Mouse (Mus musculus) adrenal gland, postnatal 36 days (tissue): ENCODE measurements around the gene Edn2. TPM values are rescaled to one million over a fixed set of nuclear protein-coding genes. Genes with fewer than 3 reads are reported as not detected.

Source experiments
- DNase-seq, 2 experiments: peaks; one replicate each; pipeline ENCODE4 v3.0.0; 2021; ENCODE audit warnings: mixed read lengths in 1 of 2
- total RNA-seq, 2 experiments: library from RNA; stranded (reverse); gene quantifications; 2 replicates each; pipeline ENCODE4 v1.2.3; 2021

Edn2 gene
- total RNA-seq, 2 experiments from 2014 or later, result not detected

DNA sequence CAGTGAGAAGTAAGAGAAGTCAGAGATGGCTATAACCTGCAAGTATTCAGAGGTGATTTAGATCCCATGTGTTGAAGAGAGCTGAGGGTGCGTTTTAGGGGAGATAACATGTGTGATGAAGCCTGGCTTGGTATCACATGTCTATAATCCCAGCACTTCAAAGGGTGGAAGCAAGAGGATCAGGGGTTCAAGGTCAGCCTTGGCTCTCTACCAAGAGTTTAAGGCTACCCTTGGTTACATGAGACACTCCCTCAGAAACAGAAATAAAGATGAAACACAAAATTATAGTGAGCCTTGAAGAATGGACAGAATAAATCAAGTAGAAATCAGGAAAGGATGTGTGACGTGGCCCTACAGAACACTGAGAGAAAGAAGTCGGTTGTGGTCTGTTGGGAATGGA is 7.3 kb upstream of the Edn2 start:
- peak in 1 of 2 experiments; percentile 35 for DNase-seq

DNA sequence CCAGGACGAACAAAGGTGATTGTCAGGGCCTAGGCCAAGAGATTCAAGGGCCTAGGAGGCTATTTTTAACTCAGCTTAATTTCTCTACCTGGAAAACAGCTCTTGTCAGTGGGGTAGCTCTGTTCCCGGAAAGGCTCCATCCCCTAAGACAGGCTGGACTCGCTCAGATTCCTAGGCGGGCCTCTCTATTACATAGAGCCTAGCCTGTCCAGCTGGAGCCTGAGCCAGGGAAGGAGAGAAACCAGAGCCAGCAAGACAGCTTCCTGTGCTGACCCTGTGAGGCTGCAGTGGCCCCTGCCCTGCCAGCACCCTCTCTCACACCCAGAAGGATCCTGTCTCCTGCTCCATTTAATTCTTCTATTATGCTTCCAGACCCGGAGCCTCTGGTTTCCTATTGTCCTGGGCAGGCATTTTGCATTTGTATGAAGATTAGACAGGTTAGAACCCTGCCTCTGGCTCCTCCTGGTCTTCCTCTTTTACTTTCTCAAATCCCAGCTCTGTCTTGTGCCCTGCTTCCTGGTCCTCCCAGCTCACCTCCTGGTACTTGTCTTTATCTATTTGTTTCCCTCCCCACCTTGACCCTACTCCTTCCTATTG is 2.2 kb upstream of the Edn2 start:
- DNase-seq, result no peak

DNA sequence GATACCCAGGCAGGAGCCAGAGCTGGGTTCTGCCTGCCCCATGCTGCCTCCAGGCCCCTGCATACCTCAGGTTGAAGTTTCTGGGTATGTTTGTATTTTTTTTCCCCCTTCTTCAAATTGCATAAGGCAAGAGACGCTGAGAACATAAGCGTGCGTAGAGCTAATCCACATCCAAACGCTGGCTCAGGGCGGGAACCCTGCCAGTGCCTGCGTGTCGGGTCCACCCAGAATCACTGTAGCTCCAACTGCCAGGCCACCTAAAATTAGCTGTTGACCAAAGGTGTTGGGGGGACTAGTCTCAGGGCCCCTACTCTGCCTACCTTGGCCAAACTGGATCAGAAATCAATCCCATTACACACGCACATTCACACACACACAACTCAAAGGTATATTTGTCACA is 1.6 kb downstream of the Edn2 start:
- DNase-seq, result no peak

DNA sequence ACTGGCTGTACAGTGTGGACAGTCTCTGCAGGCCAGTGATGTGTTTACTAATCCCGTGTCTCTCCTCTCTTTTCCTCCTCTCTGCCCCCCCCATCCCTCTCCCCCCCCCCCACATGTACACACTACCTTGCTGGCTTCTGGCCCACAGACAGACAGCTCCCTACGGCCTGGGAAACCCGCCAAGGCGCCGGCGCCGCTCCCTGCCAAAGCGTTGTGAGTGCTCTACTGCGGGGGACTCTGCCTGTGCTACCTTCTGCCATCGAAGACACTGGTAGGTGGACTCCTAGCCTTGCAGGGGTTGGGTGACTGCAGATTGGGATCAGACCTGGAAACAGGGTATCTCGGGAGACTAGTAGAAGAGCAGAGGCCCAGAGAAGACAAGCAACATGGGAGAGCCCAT is 2.2 kb downstream of the Edn2 start:
- DNase-seq, result peak; percentile 33 to 55

DNA sequence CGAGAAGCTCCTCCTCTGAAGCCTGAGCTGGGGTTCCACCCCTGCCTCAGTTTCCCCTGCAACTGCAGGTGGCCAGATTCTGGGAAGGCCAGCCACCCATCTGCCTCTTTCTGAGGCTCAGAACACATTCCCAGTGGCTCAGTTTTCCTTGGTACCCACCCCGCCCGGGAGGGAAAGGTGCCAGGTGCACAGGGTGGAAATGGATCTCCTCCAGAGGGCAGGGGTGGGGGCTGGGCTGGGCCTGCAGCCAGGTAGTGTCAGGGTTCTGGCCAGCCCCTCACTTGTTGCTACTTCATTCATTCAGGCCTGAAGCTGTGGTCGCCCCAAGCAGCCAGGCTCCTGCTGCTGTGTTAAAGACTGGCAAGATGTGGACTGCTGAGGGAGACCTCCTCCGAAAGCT is 3.3 kb downstream of the Edn2 start:
- no peak for DNase-seq

DNA sequence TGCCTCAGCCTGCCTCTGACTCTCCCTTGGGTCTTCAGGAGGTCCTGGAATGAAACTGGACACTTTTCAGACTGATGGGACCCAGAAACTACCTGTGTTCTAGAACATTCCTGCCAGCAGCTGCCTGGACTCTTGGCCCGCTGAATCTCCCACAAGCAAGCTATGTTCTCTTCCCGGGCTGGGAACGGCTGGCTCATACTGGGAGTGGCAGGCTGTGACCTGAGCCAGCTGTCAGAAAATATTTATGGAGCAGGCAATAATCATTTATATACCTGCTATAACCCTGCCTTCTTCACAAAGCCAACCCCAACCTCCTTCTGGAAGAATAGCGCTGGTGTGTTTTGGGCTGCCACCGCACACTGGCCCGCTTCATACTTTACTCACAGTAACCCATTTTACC is 6.8 kb downstream of the Edn2 start:
- no peak for DNase-seq

DNA sequence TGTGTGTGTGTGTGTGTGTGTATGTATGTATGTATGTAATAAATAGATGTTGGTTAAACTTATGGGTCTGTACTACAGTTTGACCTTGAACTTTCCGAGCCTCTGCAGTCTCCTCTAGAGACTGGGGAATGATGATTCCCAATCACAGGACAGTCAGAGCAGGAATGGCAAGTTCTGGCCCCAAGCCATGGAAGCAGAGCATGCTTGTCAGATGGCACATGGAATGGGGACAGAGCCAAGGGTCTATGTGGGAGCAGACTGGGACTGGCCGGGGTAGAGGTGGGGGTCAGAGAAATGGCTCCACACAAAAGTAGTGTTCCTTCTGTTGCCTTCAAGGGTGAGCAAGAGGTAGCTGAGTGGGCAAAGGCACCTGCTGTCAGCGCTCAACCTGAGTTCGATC is 7.3 kb downstream of the Edn2 start:
- DNase-seq, result peak in 1 of 2 experiments; percentile 32

DNA sequence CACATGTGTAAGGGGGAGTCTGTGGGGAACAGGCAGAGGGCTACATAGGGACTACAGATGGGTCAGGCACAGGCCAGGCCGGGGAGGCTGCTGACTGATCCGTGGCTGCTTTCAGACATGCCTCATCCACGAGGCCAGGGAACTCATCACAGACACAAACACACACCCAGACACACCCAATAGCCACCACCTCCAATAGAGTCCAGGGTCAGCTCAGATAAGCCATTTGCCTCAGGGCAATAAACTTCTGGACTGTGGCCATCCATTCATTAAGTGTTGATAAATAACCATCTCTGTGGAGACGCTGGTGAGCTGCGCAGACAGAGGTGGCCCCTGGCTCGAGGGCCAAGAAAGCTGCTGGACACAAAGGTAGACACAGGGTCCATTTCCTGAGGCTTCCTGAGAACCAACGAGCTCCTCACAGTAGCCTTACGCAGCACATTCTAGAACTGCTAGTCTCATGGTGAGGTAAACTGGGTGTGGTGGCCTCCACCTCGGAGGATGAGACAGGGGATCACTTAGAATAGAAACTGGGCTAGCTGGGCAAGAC is 9.5 kb downstream of the Edn2 start:
- DNase-seq, result no peak

DNA sequence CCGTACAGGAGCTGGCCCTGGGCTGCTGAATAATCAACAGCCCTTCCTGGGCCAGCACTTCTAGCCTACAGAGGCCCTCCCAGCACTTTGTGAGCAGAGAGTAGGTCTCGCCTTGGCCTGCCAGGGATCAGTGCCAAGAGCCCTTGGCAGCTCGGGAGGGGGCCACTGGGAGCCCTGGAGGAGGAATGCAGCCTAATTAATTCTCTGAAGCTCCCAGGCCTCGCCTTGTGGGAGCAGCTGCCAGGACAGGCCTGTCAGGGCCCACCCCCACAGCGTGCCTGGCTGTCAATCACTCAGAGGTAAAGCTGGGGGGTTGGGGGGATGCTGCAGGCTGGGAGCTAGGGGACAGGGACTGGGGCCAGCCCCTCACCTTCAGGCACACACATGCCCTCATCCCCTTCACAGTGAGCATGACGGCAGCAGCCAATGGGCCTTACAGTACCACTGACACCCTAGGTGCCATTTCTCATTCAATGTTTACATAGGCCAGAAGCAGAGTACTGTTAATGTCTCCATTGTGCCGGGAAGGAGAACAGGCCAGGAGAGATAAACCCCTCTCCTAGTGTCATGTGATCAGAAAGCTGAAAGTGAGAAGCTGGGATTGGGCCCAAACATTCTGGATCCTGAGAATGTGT is 11.2 kb downstream of the Edn2 start:
- no peak for DNase-seq

DNA sequence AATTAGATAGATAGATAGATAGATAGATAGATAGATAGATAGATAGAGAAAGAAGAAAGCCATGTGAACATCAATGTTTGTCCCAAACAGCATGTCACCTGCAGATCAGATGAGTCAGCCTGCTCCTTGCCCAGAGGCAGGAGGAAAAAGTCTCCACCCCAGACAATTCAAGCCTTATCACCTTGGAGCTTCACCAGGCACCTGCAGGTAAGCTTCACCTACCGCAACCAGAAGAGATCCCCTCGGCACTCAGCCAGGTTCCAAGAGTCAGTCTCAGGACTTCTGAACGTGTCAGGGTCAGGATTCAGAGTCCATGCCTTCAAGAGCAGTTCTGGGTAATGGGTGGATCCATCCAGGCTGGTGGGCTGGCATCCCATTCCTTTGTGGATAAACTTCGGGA is 18.1 kb downstream of the Edn2 start:
- no peak for DNase-seq

DNA sequence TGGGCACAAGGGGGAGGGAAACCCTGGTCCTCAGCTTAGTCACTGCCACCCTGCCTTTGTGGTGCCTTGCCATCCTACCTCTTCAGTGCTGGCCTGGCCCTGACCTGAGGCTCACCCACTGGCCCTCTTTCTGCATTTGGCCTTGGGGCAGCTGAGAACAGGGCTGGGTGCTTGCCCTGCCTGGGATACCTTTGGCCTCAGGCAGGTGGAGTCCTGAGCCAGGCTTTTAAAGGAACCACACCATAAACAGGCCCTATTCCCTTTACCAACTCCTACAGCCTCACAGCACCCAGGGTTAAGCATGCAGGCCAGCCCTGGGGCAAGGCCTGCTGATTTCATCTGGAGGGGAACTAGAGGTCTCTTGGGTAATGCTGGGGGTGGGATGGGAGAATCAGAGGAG is 19.5 kb downstream of the Edn2 start:
- no peak for DNase-seq

DNA sequence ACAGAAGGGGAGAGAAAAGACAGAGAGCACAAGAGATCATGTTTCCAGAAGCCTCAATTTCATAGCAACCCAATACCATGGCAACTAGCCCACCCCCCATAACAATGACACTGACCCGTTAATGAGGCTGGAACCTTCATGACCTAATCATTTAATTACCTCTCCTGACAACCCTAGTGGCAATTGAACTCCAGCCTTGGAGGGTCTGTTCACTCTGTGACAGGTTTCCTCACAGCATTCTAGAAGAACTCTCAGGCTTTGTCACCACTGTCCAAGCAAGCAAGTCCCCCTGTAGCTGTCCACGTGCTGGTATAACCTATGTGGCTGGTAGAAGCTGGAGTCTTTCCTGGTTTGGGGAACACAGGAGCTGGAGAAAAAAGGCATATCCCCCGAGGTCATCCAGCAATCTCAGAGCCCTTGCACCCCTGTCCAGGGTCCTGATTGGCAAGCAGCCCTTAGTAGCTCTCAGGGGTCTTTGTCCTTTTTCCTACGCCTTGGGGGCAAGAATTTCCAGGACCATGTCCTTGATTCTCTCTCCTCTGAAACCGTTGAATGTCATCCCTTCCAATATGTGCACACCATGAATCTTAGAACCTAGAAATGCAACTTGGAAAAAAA is 23.5 kb downstream of the Edn2 start:
- no peak for DNase-seq

DNA sequence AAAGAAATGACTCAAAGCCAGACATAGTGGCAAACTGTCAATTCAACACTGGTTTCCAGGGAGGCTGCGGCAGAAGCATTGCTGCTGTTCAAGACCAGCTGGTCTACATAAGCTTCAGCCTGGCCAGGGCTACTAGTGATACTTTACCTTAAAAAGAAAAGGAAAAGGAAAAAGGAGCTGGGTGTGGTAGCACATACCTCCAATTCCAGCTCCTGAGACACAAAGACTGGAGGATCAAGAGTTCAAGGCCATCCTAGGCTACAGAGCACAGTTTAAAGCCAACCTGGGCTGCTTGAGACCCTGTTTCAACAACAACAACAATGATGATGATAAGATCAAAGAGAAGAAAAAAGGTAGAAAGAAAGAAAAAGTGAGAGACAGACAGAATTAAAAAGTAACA is 25.4 kb downstream of the Edn2 start:
- no peak for DNase-seq

DNA sequence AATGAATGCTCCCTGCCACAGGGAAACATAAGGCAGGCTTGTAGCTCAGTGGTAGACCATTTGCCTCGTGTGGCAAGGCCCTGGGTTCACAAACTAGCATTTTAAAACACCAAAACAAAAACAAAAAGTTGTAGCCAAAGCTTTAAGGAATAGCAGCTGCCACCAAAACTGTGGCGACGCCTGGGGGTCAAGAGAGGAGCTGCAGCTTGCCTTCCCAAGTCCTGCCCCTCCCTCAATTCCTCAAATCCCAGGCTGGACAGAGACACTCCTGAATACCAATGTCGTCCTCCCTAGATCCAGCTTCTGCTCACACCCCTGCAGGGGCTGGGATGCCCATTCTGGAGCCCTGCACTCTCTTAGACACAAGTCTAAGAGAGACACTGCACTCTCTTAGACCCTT is 25.9 kb downstream of the Edn2 start:
- no peak for DNase-seq

DNA sequence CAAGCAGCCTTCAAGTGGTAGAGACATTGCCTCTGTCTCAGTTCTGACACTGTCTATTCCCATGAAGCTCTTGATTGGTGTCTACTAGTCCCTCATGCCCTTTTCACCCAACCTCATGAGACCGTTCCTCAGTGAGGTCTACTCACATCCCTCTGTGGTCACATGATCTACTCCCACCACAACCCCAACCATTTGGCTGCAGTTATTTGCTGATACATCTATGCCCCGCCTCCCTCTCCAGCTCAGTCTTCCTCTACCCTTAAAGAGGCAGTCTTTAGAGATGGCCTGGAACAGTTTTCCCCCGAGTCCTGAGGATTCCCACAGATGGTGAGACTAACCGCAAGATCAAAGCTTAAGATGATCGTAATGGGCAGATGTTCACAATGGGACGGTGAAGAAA is 27.2 kb downstream of the Edn2 start:
- DNase-seq, result no peak

DNA sequence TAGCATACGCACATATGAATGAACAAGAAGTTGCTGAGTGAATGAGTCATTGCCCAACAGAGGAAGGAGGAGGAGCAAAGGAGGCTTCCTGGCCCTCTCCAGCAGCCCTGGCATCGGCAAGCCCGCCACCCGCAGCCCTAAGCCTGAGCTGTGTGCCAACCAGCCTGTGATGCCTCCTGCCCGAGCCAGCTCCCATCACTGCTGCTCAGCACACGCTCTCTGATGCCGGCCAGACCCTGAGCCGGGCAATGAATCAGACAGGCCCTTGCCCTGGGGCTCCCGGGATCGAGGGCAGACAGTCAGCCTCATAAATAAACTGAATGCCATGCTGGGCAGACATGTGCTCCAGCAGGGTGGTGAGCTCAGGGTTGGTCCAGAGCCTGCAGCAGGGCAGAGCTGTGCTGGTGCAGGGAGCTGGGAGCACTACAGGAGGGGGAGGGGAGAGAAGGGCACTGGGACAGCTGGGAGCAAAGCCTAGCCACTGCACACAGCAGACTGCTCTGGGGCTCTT is 27.7 kb downstream of the Edn2 start:
- DNase-seq, result peak; percentile 87 to 90

DNA sequence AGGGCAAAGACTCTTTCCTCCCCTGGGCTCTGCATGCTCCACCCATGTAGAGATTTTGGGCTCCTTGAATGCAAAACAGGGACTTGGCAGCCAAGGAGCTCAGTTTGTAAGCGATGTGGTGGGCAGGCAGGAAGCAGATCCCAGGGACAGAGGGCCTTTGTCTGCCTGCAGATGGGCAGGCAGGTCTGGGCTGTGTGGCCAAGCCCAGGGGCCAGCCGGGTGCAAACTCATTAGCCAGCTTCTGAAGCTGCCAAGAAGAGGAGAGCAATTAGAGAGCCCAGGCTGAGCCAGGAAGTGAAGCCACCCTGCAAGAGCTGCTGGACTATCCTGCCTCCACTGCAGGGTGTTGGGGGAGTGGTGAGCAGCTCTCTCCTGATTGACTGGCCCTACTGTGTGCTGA is 28.9 kb downstream of the Edn2 start:
- DNase-seq, result no peak

DNA sequence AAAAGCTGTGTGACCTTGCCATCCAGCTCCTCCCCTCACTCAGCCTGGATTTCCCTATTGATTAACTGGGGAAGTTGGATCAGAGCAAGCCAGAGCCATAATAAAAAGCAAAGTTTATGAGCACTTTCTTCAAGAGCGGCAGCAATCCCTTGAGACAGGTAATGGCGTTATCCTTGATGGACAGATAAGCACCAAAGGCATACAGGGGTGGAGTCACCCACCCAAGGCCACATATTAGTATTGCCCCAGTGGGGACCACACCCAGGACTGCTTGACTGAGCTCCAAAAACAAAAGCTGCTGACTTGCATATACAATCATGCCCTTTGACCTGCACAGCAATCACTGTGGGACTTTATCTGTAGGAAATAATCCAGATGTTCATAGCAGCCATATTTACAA is 31.0 kb downstream of the Edn2 start:
- no peak for DNase-seq

DNA sequence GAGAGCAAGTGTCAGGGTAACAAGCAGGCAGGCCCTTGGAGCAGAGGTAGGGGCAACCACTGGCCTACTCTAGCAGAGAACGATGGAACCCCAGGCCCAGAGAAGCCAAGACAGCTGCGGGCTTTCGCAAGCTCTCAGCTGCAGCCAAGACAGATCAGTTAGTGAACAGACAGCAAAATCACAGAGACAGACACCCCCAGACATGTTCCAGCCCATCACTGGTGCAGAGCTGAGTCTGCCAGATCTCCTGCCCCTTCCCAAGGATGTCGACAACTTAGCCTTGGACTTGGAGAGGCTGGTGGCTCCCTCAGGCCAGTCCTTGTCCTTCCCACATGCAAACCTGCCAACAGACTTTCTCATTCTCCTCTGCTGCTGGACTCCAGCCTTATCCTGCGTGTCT is 33.0 kb downstream of the Edn2 start:
- DNase-seq, result no peak

DNA sequence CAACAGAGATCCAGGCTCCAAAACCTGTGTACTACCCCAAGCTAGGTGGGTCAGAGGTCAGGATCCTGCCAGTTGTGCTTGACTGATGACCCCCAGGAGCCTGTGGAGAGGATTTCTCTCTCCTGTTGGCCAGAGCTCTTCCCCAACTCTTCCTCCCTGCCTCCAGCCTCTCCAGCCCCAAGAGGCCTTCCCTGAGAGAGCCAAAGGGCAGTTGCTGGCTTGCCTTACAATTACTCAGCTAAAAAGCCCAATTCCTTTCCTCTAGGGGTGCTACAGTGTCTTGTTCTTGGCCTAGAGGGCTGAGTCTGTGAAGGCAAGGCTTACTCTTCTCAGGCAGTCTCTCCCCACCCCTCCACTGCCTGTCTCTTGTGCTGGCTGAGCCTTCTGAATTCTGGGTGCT is 34.0 kb downstream of the Edn2 start:
- no peak for DNase-seq

DNA sequence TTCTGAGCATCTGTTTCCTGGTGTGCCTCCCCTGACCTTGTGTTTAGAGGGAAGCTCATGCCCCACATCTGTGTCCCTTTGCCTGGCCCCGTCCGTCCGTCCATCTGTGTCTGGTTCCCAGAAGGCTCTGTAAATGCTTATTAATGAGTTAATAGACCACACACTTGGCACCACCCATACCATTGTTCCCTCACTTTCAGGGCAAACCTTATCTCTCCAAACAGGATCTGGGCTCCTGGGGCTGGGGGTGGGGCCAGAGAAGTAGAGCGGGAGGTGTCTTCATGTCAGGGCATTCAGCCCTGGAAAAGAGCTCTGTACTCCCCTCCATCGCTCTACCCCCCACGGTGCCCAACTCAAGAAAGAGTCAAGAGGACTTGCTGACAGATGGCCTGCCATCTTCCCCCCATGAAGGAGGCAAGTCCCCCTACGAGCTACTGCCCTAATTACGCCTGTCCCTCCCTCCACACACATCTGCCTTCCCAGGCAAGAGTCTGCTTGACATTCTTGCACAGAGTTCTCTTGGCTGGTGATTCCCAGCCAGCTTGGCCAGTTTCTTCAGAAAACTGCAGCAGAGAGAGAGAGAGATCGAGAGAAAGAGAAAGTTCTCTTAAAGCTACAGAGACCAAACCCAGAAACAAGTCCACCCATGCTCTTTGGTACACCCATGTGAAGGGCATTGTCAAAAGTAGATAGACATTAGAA is 38.3 kb downstream of the Edn2 start:
- DNase-seq, result no peak

DNA sequence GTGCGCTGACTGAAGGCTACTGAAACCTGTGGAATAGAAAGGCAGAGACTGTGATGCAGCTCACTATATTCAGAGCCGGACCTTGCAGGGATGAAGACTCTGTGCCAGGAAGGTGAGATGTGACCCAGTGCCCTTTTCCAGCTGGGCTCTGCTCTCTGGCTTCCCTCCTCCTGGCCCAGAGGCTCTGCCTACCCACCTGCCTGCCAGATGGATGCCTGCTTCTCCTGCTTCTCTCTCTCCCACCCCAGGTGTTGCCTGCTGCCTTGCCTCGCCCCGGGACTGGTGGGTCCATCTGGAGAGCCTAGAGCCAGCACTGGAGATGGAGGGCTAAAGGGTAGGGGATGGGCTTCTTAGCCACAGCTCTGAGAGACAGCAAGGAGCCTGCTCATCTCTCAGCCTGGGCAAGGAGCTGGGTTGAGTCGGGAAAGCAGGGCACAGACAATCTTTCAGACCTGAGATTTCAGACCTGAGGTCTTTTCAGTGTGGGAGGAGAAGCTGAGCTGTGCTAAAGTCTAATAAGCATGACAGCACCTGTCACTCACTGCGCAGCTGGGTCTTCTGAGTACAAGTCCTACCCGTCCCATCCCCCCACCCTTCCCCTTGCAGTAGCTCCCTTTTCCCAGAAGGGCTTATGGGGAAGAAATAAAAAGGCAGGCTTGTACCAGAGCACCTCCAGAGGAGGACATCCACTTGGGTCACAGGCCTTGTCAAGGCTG is 39.7 kb downstream of the Edn2 start:
- no peak for DNase-seq
